Mouse (Mus musculus) gonadal fat pad, adult 2 months (tissue): ENCODE results near the gene Chrm3. TPM values are rescaled to one million over a fixed set of nuclear protein-coding genes. Genes with fewer than 3 reads are reported as not detected.

Experiments
- DNase-seq: peaks from one replicate; pipeline ENCODE4 v3.0.0-alpha.2; 2012; ENCODE audit warnings: low read depth
- polyA plus RNA-seq: library from polyadenylated mRNA; depleted of rRNA; stranded (reverse); fragments of >200 nt; gene quantifications from 2 replicates; pipeline ENCODE4 v1.2.3, GENCODE M21; 2012

Gene Chrm3
- polyA plus RNA-seq, 1 experiment: 4.1 TPM

DNA sequence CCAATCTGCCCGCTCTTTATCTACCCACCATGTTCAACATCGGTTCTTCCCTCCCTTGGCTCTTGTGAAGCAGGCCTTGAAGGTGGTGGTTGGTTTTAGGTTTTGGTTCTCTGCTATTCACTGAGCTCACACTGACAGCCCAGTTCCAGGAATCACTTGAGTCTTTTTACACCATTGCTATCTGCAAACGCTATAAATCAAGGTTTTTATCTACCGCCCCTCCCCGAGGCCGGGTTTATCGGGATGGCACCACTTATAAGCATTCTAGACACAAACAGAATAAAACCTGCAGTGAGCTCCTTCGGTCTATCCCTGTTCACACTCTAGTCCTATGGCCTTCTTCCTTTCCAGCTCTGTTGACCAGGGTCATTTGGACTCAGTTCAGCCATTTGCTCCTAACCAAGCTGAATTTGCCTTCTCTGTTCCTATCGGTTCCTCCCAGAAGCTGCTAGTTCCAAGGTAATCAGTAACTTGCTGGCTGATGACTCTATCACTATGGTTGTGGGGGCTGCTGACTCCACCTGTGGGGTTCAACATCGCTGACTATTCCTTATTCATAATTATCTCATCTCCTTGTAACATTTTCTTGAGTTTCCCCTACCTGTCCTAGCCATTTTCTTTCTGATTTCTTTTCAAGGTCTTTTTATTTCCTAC is 291.6 kb downstream of the Chrm3 start:
- DNase-seq: no peak

GRCm38 (mm10) chr13:10066829-10067618 is 293.6 kb downstream of the Chrm3 start:
- DNase-seq: no peak

GRCm38 (mm10) chr13:10065776-10066175 is 294.9 kb downstream of the Chrm3 start:
- DNase-seq: no peak

DNA sequence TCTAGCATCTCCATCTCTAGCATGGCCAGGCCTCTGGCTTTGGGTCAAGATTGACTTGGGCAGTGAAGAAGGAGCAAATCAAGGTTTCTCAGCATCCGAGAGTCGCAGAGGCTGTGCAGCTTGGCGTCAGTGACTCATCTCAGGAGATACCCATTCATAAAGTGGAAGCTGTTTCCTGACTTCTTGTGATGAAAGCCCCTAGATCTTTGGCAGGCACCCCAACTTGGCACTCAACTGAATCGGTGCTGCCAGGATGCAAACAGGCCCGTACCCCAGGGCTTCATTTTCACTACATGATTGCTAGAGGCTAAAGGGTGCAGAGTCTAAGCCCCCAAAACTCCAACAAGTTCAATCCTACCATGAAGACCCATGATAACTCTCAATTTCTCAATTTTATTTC is 298.0 kb downstream of the Chrm3 start:
- no peak for DNase-seq

GRCm38 (mm10) chr13:10058993-10059392 is 301.7 kb downstream of the Chrm3 start:
- DNase-seq: no peak

- no peak for DNase-seq
These were observed 302.9 kb downstream of the Chrm3 start for GRCm38 (mm10) chr13:10057644-10058198.

DNA sequence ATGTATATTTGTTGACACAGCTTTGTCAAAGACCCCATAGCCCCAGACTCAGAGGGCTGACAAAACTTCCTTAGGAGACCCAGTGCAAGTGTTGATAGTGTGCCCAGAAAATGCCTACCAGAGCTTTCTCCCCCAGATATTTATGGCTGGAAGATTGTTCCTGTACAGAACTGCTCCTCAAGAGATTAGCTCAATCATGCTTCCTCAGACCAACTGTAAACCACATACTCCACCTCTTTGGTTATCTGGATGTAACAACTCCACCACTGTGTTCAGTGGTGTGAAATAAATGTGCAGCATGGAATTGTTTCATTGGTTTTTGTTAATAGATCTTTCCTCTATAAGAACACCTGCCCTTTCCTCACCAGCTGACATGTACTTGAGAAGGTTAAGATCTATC is 306.6 kb downstream of the Chrm3 start:
- DNase-seq: no peak

GRCm38 (mm10) chr13:10053301-10053889 is 307.3 kb downstream of the Chrm3 start:
- DNase-seq: no peak

GRCm38 (mm10) chr13:10045651-10046350 is 314.8 kb downstream of the Chrm3 start:
- DNase-seq: no peak

- no peak for DNase-seq
These were observed 316.6 kb downstream of the Chrm3 start for GRCm38 (mm10) chr13:10044084-10044483.

DNA sequence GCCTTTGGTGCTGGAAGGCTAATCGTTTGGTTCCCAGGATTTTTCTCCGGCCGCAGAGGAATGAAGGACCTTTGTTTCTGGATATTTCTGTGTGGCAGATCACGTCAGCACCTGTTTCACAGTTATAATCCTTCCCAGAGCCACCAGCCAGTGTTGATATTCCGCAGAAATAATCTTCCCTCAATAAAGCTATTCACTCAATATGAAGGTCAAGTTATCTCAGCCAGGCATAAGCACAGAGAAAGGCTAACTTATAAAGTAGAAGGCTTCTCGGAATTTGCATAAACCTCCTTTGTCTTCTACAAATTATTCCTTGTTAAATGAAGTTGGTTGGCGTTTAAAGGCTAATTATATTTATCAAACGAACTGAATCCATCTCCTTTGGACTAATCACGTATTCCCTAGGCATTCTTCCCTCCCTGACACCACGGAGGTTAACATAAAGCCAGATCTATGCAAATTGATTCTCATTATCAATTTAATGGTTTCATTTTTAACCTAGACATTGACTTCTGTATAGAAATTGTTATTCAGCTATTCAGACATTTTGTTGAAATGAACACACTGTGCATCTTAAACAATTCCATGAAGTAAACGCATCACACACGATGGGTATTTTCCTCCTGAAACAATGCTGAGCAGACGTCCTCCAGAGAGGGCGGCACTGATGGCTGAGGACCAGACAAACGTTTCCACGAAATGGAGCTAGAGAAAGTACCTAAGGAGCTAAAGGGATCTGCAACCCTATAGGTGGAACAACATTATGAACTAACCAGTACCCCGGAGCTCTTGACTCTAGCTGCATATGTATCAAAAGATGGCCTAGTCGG is 326.9 kb downstream of the Chrm3 start:
- no peak for DNase-seq

DNA sequence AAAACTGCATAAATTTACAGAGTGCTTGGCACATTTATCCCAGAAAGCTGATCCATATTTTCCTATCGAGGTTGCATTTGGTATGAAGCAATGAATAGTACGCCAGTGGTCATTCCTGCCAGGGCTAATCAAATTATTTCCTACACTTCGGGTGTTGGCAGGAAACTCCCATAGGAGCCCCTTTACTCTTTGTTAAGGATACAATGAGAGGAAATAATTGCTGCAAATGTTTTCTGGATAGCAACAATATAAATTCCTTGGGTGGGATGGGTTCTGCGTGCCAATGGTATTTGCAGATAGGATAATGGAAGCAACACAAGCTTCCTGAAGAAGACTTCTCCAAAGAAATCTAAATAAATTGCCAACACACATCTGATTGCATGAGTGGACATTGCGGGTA is 329.1 kb downstream of the Chrm3 start:
- DNase-seq: no peak

DNA sequence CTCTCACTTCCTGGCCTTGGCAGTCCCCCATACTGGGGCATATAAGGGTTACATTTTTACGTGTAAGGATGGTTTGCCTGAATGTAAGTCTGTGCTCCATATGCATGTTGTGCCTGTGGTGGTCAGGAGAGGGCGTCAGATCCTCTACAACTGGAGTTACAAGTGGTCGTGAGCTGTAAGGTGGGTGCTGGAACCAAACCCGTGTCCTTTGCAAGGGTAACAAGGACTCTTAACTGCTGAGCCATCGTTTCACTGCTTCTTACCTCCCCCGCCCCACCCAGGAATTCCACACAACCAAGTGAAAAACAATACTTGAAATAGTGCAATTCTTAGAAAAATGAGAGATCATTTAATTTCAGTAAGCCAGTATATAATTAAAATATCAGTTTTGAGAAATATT is 330.7 kb downstream of the Chrm3 start:
- DNase-seq: no peak

DNA sequence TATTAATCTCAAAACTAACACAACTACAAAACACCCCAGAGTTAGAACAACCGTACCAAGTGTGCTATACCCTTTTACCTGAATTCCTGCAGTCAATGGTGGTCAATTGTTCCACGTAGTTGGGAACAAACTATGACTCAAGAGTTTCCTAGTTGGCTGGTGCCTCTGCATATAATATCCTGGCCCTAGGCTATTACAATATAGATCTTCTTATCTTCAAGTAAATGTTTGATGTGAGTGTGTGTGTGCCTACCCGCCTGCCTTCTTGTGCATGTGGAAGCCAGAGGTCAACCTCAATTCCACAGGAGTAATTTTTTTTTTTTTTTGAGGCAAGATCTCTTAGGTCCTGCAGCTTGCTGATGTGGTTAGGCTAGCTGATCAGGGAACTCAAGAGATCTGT is 335.5 kb downstream of the Chrm3 start:
- DNase-seq: no peak

GRCm38 (mm10) chr13:10023112-10023511 is 337.5 kb downstream of the Chrm3 start:
- DNase-seq: no peak

DNA sequence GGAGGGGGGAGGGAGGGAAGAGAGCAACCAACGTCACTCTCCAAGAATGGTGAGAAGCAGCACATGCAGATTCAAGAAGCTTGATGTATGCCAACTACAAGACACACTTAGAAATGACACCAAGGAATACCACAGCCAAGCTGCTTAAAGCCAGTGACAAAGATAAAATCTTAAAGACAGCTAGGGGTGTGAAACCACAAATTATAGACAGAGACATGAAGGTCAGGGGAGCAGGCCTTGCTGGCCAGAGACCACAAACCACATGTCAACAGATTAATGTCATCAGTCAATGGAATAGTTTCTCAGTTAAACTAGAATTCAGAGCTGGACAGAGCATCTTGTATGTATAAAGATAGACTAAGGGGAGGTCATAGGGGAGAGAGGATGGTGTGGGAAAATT is 341.4 kb downstream of the Chrm3 start:
- DNase-seq: no peak

DNA sequence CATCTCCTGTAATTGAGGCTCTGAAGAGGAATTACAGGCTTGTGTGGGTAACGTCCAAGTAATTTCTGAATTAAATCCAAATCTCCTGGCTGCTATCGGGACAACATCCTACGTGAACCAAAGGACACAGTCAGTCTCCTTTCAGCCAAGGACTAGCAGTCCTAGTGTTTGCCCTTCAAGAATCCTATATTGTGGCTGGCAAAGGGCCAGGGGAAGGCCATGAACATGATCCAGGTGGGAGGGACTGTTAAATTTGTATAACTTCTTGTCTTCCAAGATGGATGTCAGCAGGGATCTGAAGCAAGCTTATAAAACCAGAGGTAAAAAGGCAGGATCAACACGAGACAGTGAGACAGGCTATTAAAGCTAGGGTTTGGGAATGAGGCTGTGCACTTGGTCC is 357.7 kb downstream of the Chrm3 start:
- no peak for DNase-seq

DNA sequence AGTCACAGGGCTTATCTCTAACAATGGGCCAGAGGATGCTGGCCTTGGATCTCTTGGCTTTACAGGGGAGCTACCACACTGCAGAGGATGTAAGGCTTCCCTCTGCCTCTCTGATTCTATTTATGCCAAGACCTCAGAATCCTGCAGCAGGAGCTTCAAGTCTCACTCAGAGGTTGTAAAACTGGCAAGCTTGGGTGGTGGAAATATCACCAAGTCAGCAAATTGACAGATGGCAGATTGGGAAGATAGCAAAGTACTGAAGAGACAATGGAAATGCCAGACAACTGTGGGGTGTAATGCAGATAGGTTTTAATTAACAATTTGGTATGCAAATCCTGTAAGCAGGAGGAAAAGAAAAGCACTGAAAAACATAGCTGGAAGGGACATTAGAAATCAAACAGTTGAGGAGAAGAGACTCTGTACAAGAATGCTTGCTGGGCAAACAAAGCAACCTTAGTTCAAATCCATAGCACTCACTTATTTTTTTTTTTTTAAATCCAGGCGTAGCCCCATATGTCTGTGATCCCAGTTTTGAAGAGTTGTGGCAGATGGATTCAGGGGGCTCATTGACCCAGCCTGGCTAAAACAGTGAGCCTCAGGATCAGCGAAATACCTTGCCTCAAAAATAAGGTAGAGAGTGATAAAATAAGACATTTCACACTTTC is 362.9 kb downstream of the Chrm3 start:
- DNase-seq: no peak

DNA sequence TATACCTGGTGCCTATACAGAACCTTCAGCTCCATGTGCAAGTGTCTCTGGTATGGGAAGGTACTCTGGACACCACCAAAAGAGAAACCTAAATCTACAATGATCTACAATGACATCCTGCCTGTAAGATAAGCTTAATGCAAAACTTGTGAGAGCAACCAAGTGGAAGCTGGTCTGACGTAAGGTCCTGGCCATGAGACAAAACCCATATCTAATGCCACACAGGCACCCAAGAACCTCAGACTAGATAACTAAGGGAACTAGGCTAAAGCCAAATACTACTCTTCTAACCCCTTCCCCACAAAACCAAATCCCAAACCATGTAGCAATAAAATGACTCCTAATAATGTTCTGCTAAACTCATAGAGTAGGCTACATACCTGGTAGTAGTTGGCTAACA is 364.8 kb downstream of the Chrm3 start:
- no peak for DNase-seq

DNA sequence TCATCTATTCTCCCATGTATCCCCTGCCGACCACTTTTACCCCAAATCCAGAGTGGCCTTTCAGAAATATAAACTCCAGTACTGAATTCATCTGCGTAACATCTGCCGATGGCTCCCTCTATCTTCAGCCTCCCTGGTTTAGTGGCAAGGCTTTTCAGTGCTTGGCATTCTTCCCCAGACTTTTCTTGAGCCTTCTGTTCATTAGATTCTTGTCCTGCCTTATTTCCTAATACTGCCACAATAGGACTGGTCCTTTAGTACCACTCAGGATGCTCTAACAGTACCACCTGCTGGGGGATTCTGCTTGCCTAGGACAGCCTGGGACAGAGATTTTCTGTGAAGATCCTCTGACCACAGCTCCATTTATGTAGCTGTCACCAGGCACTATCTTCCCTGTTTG is 367.1 kb downstream of the Chrm3 start:
- DNase-seq: no peak

GRCm38 (mm10) chr13:9992640-9993039 is 368.0 kb downstream of the Chrm3 start:
- no peak for DNase-seq
